Mouse (Mus musculus) hindbrain, embryonic 12.5 days (tissue): ENCODE measurements around the gene Atp2c2. TPM values are rescaled to one million over a fixed set of nuclear protein-coding genes. Genes with fewer than 3 reads are reported as not detected.

ENCODE experiments used
- ATAC-seq: fragments of 200-750 bp; cut with Nextera tagmentation; 2 replicates; pipeline ENCODE4 v1.8.0; 2017; ENCODE audit warnings: moderate TSS enrichment; ENCODE audit not compliant: low FRiP score
- H3K27ac ChIP-seq: fragments of 300-500 bp; sonication (generic); 2 replicates; pipeline ENCODE4 v1.5.1; 2016; ENCODE audit warnings: mild to moderate bottlenecking
- H3K27me3 ChIP-seq: fragments of 300-500 bp; sonication (generic); 2 replicates; pipeline ENCODE4 v1.6.1; 2016; ENCODE audit warnings: mild to moderate bottlenecking
- H3K36me3 ChIP-seq: fragments of 300-500 bp; sonication (generic); 2 replicates; pipeline ENCODE4 v1.6.1; 2016; ENCODE audit warnings: mild to moderate bottlenecking
- H3K4me1 ChIP-seq: fragments of 300-500 bp; sonication (generic); 2 replicates; pipeline ENCODE4 v1.6.1; 2016
- H3K4me2 ChIP-seq: fragments of 300-500 bp; sonication (generic); replicated peaks from 2 replicates; pipeline ENCODE4 v1.6.1; 2016; ENCODE audit warnings: mild to moderate bottlenecking
- H3K4me3 ChIP-seq: fragments of 300-500 bp; sonication (generic); 2 replicates; pipeline ENCODE4 v1.5.1; 2016; ENCODE audit warnings: mild to moderate bottlenecking
- H3K9ac ChIP-seq: fragments of 300-500 bp; sonication (generic); 2 replicates; pipeline ENCODE4 v1.6.1; 2016; ENCODE audit warnings: mild to moderate bottlenecking, moderate library complexity
- H3K9me3 ChIP-seq: fragments of 300-500 bp; sonication (generic); replicated peaks from 2 replicates; pipeline ENCODE4 v1.6.1; 2016; ENCODE audit warnings: mild to moderate bottlenecking
- WGBS: fragments of 180-500 bp; shearing (Covaris S2); methylation state at CpG from one replicate; pipeline ENCODE4 v1.1.7; 2016; 5-methylcytosine and 5-hydroxymethylcytosine counted together
- polyA plus RNA-seq: library from polyadenylated mRNA; unstranded; fragments of >200 nt; fragmentation: Nextera tagmentation; extraction: Ambion mirVana; gene quantifications from 2 replicates; pipeline ENCODE4 v1.2.1, GENCODE M21; 2016

The Atp2c2 gene
- polyA plus RNA-seq, 1 experiment from 2014 or later = 0.88 TPM

GRCm38 (mm10) chr8:119727093-119727492 is 27.3 kb downstream of the Atp2c2 start:
- Histone ChIP-seq H3K36me3 (no peaks in the 10 kb centered on the region), H3K4me1 (0 out of 2 replicates have a peak, but pooled peaks cover 7% of the 10 kb centered on the region), H3K27me3 (no peaks in the 10 kb centered on the region), H3K9ac (no peak overlapping the region), H3K27ac (no peak overlapping the region), H3K4me3 (no peak overlapping the region), H3K9me3 (no peaks in the 10 kb centered on the region), H3K4me2 (no peak overlapping the region)
- WGBS = 91% methylated on average over 8 of the region's 8 CpGs
- ATAC-seq = no peak

- no peaks in the 10 kb centered on the region for H3K9me3 ChIP-seq
- H3K9ac ChIP-seq = no peak overlapping the region
- no peaks in the 10 kb centered on the region for H3K36me3 ChIP-seq
- WGBS = 90% methylated on average over 8 of the region's 8 CpGs
- H3K4me2 ChIP-seq = no peak overlapping the region
- H3K4me1 ChIP-seq = 0 out of 2 replicates have a peak, but pooled peaks cover 7% of the 10 kb centered on the region
- H3K27ac ChIP-seq = no peak overlapping the region
- 0 out of 2 replicates have a peak, but pooled peaks cover 2% of the 10 kb centered on the region for H3K27me3 ChIP-seq
- no peak overlapping the region for H3K4me3 ChIP-seq
- ATAC-seq = no peak
Observed at GRCm38 (mm10) chr8:119728351-119728895, 28.6 kb downstream of the Atp2c2 start.

DNA sequence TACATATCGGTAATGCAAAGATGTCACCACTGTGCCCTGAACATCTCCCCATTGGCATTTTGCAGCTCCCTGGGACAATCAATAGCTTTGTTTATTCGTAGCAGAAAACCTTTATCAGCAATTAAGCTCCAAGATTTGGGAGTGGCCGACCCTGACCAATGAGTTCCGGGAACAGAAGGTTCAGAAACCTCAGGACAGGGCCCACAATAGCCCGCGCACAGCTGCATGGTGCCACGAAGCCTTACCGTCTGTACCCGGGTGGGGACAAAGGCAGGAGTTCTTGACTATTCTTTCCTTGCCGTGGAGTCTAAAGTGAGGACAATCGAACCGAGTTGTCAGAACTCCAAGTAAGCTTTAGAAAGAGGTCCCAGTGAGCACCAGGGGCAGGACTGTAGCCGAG is 32.3 kb downstream of the Atp2c2 start:
- Histone ChIP-seq H3K36me3 (no peaks in the 10 kb centered on the region), H3K4me1 (0 out of 2 replicates have a peak, but pooled peaks cover 7% of the 10 kb centered on the region), H3K4me2 (no peak overlapping the region), H3K9me3 (no peaks in the 10 kb centered on the region), H3K27ac (no peak overlapping the region), H3K4me3 (no peak overlapping the region), H3K9ac (no peak overlapping the region), H3K27me3 (0 out of 2 replicates have a peak, but pooled peaks cover 2% of the 10 kb centered on the region)
- WGBS = 81% methylated on average over 13 of the region's 13 CpGs
- no peak for ATAC-seq

DNA sequence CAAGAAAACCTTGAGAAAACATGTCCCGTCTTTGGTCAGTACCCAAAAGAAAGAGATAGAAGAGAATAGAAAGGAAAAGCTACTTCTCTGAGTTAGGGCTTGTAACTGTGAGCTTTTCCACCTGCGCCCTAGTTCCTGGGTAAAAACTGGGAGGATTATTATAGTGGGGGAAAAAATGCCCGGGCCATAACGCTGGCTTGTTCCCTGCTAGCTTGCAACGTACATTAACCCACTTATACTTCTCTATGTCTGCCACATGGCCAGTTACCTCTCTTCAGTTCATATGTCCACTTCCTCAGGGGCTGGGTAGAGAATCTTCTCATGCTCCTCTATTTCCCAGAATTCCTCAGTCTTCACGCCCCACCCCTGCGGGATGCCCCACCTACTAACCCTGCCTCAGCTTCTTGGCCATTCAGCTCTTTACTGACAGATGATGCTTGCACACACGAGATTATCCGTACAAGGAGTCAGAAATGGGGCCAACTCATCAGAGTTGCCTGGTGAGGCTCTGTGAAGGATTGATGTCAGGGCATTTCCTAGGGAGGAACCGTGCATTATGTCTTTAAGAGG is 36.6 kb downstream of the Atp2c2 start:
- H3K36me3 ChIP-seq = no peaks in the 10 kb centered on the region
- 91% methylated on average over 10 of the region's 10 CpGs for WGBS
- H3K4me2 ChIP-seq = no peak overlapping the region
- 0 out of 2 replicates have a peak, but pooled peaks cover 2% of the 10 kb centered on the region for H3K27me3 ChIP-seq
- no peaks in the 10 kb centered on the region for H3K9me3 ChIP-seq
- H3K4me3 ChIP-seq = no peak overlapping the region
- no peak overlapping the region for H3K27ac ChIP-seq
- H3K9ac ChIP-seq = no peak overlapping the region
- ATAC-seq = no peak
- no peaks in the 10 kb centered on the region for H3K4me1 ChIP-seq

- Histone ChIP-seq H3K27ac (no peak overlapping the region), H3K4me3 (no peak overlapping the region), H3K36me3 (no peaks in the 10 kb centered on the region), H3K4me1 (no peaks in the 10 kb centered on the region), H3K9ac (no peak overlapping the region), H3K4me2 (no peak overlapping the region), H3K9me3 (no peaks in the 10 kb centered on the region), H3K27me3 (0 out of 2 replicates have a peak, but pooled peaks cover 1% of the 10 kb centered on the region)
- 82% methylated on average over 11 of the region's 11 CpGs for WGBS
- no peak for ATAC-seq
Observed at GRCm38 (mm10) chr8:119737093-119737900, 37.5 kb downstream of the Atp2c2 start.

DNA sequence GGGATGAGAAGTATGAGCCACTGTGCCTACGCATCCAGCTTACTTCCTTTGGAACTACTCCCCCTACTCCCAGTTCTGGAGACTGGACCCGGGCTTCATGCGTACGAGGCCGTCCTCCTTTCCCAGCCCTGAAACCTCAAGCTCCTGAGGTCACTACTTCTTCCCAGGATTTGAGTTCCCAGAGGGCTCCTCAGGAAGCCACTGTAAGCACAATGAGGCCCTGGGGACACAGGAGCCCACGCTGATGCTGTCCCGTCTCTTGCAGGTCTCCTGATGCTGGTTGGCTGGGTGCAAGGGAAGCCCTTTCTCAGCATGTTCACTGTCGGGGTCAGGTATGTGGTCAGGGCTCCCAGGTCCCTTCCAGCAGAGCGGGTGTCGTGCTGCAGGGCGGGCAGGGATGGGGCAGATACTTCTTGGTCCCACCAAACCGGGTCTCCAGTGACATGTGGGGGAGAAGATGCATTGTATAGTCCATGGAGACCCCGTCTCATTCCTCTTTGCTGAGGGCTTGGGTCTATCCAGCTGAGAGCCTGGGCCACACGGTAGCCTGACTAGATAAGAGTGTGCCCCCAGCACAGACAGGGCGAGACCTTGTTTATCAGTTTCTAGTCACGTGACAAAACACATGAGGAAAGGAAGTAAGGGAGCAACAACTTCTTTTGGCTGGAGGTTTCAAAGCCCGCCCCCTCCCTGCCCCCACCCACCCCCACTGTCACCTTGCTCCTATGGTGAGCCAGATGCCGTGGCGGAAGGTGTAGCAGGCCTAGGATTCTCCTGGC is 38.5 kb downstream of the Atp2c2 start:
- H3K4me3 ChIP-seq = no peak overlapping the region
- H3K9ac ChIP-seq = no peak overlapping the region
- no peaks in the 10 kb centered on the region for H3K9me3 ChIP-seq
- H3K4me2 ChIP-seq = no peak overlapping the region
- H3K36me3 ChIP-seq = no peaks in the 10 kb centered on the region
- H3K27ac ChIP-seq = no peak overlapping the region
- H3K27me3 ChIP-seq = no peaks in the 10 kb centered on the region
- 77% methylated on average over 19 of the region's 19 CpGs for WGBS
- no peaks in the 10 kb centered on the region for H3K4me1 ChIP-seq
- no peak for ATAC-seq

- Histone ChIP-seq H3K4me2 (no peak overlapping the region), H3K27ac (no peak overlapping the region), H3K36me3 (no peaks in the 10 kb centered on the region), H3K4me3 (no peak overlapping the region), H3K4me1 (peaks cover 4% of the 10 kb centered on the region; the same call in 1 of the 2 replicates), H3K27me3 (no peaks in the 10 kb centered on the region), H3K9ac (no peak overlapping the region), H3K9me3 (no peaks in the 10 kb centered on the region)
- WGBS = 70% methylated on average over 4 of the region's 4 CpGs
- ATAC-seq = no peak
Observed at GRCm38 (mm10) chr8:119740634-119741033, 40.8 kb downstream of the Atp2c2 start.

GRCm38 (mm10) chr8:119742409-119742808 is 42.6 kb downstream of the Atp2c2 start:
- Histone ChIP-seq H3K27ac (no peak overlapping the region), H3K36me3 (no peaks in the 10 kb centered on the region), H3K9me3 (no peaks in the 10 kb centered on the region), H3K4me2 (no peak overlapping the region), H3K4me1 (peaks cover 4% of the 10 kb centered on the region; the same call in 1 of the 2 replicates), H3K9ac (no peak overlapping the region), H3K27me3 (no peaks in the 10 kb centered on the region), H3K4me3 (no peak overlapping the region)
- WGBS = 91% methylated on average over 7 of the region's 7 CpGs
- no peak for ATAC-seq

- WGBS = 60% methylated on average over 13 of the region's 13 CpGs
- no peak for ATAC-seq
Observed at GRCm38 (mm10) chr8:119743291-119744026, 43.6 kb downstream of the Atp2c2 start.

GRCm38 (mm10) chr8:119744604-119745003 is 44.8 kb downstream of the Atp2c2 start:
- Histone ChIP-seq H3K27me3 (no peaks in the 10 kb centered on the region), H3K4me1 (peaks cover 4% of the 10 kb centered on the region; the same call in 1 of the 2 replicates), H3K9me3 (no peaks in the 10 kb centered on the region), H3K9ac (no peak overlapping the region), H3K4me2 (no peak overlapping the region), H3K4me3 (no peak overlapping the region), H3K36me3 (no peaks in the 10 kb centered on the region), H3K27ac (no peak overlapping the region)
- ATAC-seq = no peak
- 76% methylated on average over 4 of the region's 4 CpGs for WGBS

More at GRCm38 (mm10) chr8:119743291-119744026, 43.6 kb downstream of the Atp2c2 start:
- Histone ChIP-seq H3K4me1 (peaks cover 4% of the 10 kb centered on the region; the same call in 1 of the 2 replicates), H3K4me3 (no peak overlapping the region), H3K27me3 (no peaks in the 10 kb centered on the region), H3K9ac (no peak overlapping the region), H3K9me3 (no peaks in the 10 kb centered on the region), H3K27ac (no peak overlapping the region), H3K4me2 (no peak overlapping the region), H3K36me3 (no peaks in the 10 kb centered on the region)
